8 mouse cellular contexts compared by ENCODE assay signal in genomic region chr10:127661915-127662663, GRCm38 (mm10). TPM values are rescaled to one million over a fixed set of nuclear protein-coding genes. Genes with fewer than 3 reads are reported as not detected.
A peak's percentile ranks its signal among the peaks of the same experiment; 100 is the strongest.
DNase-seq lines count a peak whose midpoint lies in the region; ATAC-seq lines count a peak whose summit lies in the region.

No protein-coding gene starts in this region.

- peak overlapping the region; percentile 84 for H3K4me3 ChIP-seq in megakaryocyte, embryonic 14.5 days (replicated peaks)

- intact Hi-C loops in heart, postnatal 36 days (cut with DNase I), result loop anchor here (2.0 to 10.0 kb wide), 2 partner anchors 15 to 513 kb away; no protein-coding TSS in a partner anchor
- intact Hi-C loops in left cerebral cortex, postnatal 14 days (cut with DNase I), result no loop called here

- H3K36me3 ChIP-seq in megakaryocyte, embryonic 14.5 days (replicated peaks; ENCODE audit: low read length), result peaks cover 76% of the 10 kb centered on the region

- no peaks in the 10 kb centered on the region for H3K27me3 ChIP-seq in megakaryocyte, embryonic 14.5 days (replicated peaks)

- DNase-seq in frontal cortex, postnatal 14 days (ENCODE audit: low spot score in 2 of 2), result no peak
- peak; percentile 88 for DNase-seq in adrenal gland, postnatal 14 days
- peak; percentile 49 for DNase-seq in fibroblast of lung, adult 2 months (ENCODE audit: low read depth)
- peak; percentile 64 to 73 for DNase-seq in heart, postnatal 36 days
- DNase-seq in left cerebral cortex, postnatal 14 days (ENCODE audit: low spot score in 2 of 2), result peak; percentile 67 to 69
- peak; percentile 65 for DNase-seq in right cerebral cortex, postnatal 25 days

- peak; percentile 42 for ATAC-seq in frontal cortex, adult (ENCODE audit: low TSS enrichment)

- peaks cover 71% of the 10 kb centered on the region for H3K4me1 ChIP-seq in megakaryocyte, embryonic 14.5 days

- H3K9me3 ChIP-seq in megakaryocyte, embryonic 14.5 days, result no peaks in the 10 kb centered on the region

RNA-seq across cellular contexts. Expression of gene Nemp1, which starts 4.6 kb away (rescaled TPM):
- 9.2 and 9.4 TPM in 2 replicates for total RNA-seq in adrenal gland, postnatal 14 days (2021)
- 1 to 10 TPM; 2.7 to 4.5 TPM for total RNA-seq in heart, postnatal 36 days (2021)
- total RNA-seq in left cerebral cortex, postnatal 14 days (2021), result 1 to 10 TPM; 3.9 to 4.6 TPM
- polyA plus RNA-seq in megakaryocyte, embryonic 14.5 days (2012; ENCODE audit: insufficient read depth, low replicate concordance), result 1.5 TPM in 1 of 2 replicates, not detected in the other

RNA-seq across cellular contexts. Expression of gene Nab2, which starts 6.3 kb away (rescaled TPM):
- 23.7 and 24.6 TPM in 2 replicates for total RNA-seq in adrenal gland, postnatal 14 days (2021)
- 1 to 10 TPM; 5.7 to 8.4 TPM for total RNA-seq in heart, postnatal 36 days (2021)
- 10 to 100 TPM; 35.2 to 40.7 TPM for total RNA-seq in left cerebral cortex, postnatal 14 days (2021)
- 19.1 and 21.3 TPM in 2 replicates for polyA plus RNA-seq in megakaryocyte, embryonic 14.5 days (2012; ENCODE audit: insufficient read depth, low replicate concordance)

RNA-seq across cellular contexts. Expression of gene Stat6, which starts 19.3 kb away (rescaled TPM):
- 75.0 and 89.4 TPM in 2 replicates for total RNA-seq in adrenal gland, postnatal 14 days (2021)
- 10 to 100 TPM; 42.3 to 46.0 TPM for total RNA-seq in heart, postnatal 36 days (2021)
- 1 to 10 TPM; 8.6 to 10.0 TPM for total RNA-seq in left cerebral cortex, postnatal 14 days (2021)
- 33.8 and 70.6 TPM in 2 replicates for polyA plus RNA-seq in megakaryocyte, embryonic 14.5 days (2012; ENCODE audit: insufficient read depth, low replicate concordance)

RNA-seq across cellular contexts. Expression of gene Lrp1, which starts 41.1 kb away (rescaled TPM):
- 138 and 201 TPM in 2 replicates for total RNA-seq in adrenal gland, postnatal 14 days (2021)
- total RNA-seq in heart, postnatal 36 days (2021), result 10 to 100 TPM; 73.4 to 88.6 TPM
- total RNA-seq in left cerebral cortex, postnatal 14 days (2021), result 100 to 1,000 TPM; 285 to 305 TPM
- polyA plus RNA-seq in megakaryocyte, embryonic 14.5 days (2012; ENCODE audit: insufficient read depth, low replicate concordance), result 10.2 and 208 TPM in 2 replicates

RNA-seq across cellular contexts. Expression of gene Myo1a, which starts 42.9 kb away (rescaled TPM):
- total RNA-seq in adrenal gland, postnatal 14 days (2021), result 1.5 and 1.9 TPM in 2 replicates
- total RNA-seq in heart, postnatal 36 days (2021), result not detected
- total RNA-seq in left cerebral cortex, postnatal 14 days (2021), result under 1 TPM; 0.21 to 0.51 TPM
- 0.04 TPM in 1 of 2 replicates, not detected in the other for polyA plus RNA-seq in megakaryocyte, embryonic 14.5 days (2012; ENCODE audit: insufficient read depth, low replicate concordance)

Comparison
In these comparisons a context has a peak if more than half of its experiments do, and no peak if none do; other contexts are left out.
1. DNase-seq: peak in adrenal gland, postnatal 14 days (single experiment), fibroblast of lung, adult 2 months (single experiment), heart, postnatal 36 days (2 of 2), left cerebral cortex, postnatal 14 days (2 of 2) and right cerebral cortex, postnatal 25 days (single experiment); none in frontal cortex, postnatal 14 days (0 of 2).